Mouse (Mus musculus) hindlimb bud, embryonic 11.5 days (tissue): Measurements from ENCODE around the gene Pex6.

Source experiments
- DNase-seq: peaks from one replicate; pipeline ENCODE4 v3.0.0-alpha.2; 2012; ENCODE audit warnings: low read depth, low spot score; ENCODE audit errors: extremely low spot score

Gene Pex6

DNA sequence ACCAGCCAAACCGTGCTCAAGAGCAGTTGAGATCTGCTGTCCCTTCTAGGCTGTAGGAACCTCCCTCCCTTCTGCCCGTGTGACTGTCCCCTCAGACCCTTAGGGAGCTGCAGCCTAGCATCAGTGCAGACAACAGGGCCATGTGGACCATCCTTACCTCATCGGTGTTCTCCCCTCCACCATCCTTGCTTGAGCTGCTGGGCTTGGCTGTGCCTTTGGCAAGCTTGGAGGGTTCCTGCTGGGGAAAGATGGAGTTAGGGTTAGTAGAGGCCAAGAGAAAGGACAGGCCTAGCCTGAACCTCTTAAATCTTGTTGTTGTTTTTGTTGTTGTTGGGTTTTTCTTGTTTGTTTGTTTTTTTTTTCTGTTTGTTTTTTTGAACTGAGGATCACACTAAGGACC lies 11.4 kb upstream of the Pex6 start:
- no peak for DNase-seq

- DNase-seq = no peak
Measured at GRCm38 (mm10) chr17:46701489-46701888, 9.8 kb upstream of the Pex6 start.

DNA sequence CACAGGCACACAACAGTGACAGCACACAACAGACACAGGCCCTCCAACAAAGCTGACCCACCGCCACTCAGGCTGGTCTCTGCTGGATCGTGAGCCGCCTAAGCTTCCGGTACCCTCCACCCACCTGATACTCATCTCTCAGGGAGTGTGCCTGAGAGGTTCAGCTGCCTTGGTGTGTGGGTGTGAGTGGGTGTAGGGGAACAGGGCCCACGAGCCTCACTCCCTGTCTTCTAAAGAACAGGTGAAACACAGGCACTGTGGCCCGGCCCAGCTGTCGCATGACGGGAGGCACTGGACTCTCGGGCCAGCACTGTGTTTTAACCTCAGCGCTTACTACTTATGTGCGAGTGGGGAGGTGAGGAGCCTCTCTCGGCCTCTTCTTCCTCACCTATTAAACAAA lies 9.2 kb upstream of the Pex6 start:
- no peak for DNase-seq

DNA sequence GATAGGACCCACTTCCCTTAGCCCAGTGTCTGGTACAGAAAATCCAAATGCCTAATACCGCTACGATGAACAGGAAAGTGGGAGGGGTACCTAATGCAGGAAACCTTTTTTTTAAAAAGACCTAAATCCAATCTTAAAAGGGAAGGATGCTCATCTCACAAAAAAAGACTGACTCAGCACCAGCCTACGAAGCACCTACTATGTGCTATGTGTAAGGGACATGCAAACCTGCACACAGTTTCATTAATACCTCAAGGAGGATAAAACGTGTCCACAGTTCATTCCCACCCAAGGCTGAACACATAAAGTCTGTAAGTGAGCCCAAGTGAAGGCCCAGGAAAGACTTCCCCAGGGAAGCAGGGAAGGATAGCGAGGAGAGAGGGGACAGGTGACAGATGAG lies 8.8 kb upstream of the Pex6 start:
- no peak for DNase-seq

DNA sequence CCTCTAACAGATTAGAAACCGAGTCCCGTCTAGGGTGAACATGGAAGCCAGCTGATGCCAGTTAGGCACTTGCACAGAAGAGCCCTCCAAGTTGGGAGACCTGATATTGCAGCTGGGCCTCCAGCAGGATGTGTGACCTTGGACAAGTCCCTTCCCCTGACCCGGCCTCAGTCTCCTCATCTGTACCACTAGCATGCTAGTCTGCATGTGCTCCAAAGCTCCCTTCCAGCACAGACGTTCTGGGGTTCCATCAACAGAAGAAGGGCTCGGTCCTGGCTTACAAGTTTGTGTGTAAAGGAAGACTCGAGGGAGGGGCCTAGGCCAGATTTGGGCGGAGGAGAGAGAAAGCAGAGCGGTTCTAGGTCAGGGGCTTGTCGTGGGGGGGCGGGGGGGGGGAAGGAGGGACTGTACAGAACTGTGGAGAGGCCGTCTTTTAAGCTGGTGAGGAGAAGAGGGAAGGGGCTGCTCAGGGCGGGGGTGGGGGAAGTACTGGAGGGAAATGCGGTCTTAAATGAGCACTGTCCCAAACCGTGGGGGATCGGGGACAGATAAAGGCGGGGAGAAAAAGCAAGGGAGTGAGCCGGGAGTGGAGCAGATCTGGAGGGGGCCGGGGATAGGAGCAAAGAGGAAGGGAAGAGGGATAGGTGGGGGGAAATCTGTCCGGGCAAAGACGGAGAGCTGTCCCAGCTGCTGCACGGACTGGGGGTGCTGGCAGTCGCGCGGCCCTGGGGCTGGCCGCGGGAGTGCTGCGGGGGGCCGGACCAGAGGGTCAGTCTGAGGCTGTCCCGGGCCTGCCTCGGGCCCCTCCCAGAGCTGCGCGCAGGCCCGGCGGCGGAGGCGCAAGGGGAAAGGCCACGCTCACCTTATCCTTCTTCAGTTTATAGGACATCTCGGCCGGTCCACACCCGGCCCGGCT lies 7.0 kb upstream of the Pex6 start:
- DNase-seq = no peak

- peak; percentile 94 for DNase-seq
Measured at GRCm38 (mm10) chr17:46704887-46705835, 6.1 kb upstream of the Pex6 start, which contains the start of gene Ppp2r5d. Ppp2r5d (minus strand) TSS chr17:46705111.

DNA sequence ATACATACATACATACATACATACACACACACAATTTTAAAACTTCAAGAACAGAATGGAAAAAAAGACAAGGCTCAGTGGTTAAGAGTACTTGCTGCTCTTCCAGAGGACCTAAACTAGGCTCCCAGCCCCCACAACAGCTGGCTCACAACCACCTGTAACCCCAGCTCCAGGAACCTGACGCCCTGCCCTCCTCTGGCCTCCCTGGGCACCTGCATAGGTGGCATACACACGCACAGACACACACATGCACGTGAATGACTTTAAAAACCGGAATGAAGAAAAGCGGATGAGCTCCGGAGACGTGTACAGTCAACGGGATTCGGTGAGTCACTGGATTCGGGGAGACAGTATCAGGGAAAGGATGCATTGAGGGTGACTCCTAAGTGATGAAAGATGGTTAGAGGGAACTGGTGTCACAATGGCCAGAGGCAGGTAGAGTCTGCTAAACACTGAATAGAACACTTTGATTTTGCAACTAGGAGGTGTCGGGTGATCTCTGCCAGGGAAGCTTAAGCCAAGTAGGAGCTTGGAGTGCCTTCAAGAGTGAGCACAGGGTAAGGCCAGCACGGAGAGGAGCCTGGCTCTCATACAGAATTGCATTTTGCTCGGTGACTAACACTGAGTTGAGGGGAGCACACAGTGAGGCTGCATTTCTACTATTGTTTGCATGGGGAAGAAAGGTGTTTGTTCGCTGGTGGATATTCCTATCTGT lies 4.7 kb upstream of the Pex6 start:
- DNase-seq = no peak

DNA sequence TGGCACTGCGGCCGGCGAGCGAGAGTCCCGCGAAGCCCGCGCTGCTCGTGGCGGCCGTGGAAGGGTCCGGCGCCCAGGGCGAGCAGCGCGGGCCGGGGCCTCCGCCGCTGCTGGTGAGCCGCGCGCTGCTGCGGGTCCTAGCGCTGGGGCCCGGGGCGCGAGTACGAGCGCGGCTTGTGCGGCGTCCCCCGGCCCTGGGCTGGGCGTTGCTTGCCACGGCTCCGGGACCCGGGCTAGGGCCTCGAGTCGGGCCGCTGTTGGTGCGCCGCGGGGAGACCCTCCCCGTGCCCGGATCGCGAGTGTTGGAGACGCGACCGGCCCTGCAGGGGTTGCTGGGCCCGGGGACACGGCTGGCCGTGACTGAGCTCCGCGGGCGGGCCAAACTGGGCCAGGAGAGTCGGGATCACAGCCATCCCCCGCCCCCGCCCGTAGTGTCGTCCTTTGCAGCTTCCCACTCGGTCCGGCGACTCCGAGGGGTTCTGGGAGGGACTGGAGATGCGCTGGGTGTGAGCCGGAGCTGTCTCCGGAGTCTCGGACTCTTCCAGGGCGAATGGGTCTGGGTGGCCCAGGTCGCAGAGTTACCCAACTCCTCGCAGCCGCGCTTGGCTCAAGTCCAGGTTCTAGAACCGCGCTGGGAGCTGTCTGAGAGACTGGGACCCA lies 479 bp downstream of the Pex6 start:
- DNase-seq = no peak

GRCm38 (mm10) chr17:46712442-46712841 lies 1.2 kb downstream of the Pex6 start:
- DNase-seq = no peak

- no peak for DNase-seq
Measured at GRCm38 (mm10) chr17:46713849-46714248, 2.6 kb downstream of the Pex6 start.

GRCm38 (mm10) chr17:46714756-46715481 lies 3.7 kb downstream of the Pex6 start:
- DNase-seq = no peak

DNA sequence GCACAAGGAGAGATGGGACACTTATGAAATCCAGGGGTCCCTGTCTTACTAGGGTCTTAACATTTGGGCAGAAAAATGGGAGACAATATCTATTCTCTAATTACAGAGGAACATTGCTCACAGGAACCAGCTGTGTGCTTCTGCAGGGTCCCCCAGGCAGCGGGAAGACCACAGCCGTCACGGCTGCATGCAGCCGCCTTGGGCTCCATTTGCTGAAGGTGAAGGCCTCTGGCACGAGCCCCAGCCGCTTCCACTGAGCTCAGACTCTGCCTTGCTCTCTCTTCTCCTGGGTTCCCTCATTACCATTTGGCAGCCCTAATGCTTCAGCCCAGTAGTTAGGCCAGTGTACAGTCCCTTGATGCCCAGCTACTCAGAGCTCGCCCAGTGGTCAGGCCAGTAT lies 9.8 kb downstream of the Pex6 start:
- no peak for DNase-seq

- no peak for DNase-seq
Measured at GRCm38 (mm10) chr17:46724477-46725084, 13.3 kb downstream of the Pex6 start.

DNA sequence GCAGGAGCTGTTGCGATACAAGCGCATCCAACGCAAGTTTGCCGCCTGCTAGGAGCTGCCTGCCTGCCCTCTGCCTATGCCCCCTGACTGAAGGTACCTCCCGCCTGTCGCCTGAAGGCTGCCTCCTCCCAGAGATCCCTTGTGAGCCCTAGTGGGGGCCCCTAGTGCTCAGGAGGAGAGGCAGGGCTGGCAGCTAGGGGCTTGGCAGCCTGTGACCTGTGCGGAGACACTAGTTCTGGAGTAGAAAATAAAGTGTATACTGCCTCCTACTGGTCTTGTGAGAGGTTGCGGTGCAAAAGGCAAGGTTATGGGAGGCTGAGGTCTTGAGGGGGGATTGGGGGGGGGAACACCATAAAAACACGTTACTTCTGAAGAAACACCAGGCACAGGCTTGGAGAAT lies 14.0 kb downstream of the Pex6 start:
- DNase-seq = peak; percentile 26

GRCm38 (mm10) chr17:46725731-46726645 lies 14.7 kb downstream of the Pex6 start:
- no peak for DNase-seq

- no peak for DNase-seq
Measured at GRCm38 (mm10) chr17:46727271-46727670, 16.0 kb downstream of the Pex6 start.

- DNase-seq = no peak
Measured at GRCm38 (mm10) chr17:46728021-46728420, 16.8 kb downstream of the Pex6 start.

- no peak for DNase-seq
Measured at GRCm38 (mm10) chr17:46728496-46728895, 17.2 kb downstream of the Pex6 start.
